Mouse (Mus musculus) heart, embryonic 13.5 days (tissue): ENCODE results near the gene Lgals3bp. TPM values are rescaled to one million over a fixed set of nuclear protein-coding genes. Genes with fewer than 3 reads are reported as not detected.

Experiments
- ATAC-seq: fragments of 200-750 bp; cut with Nextera tagmentation; 2 replicates; pipeline ENCODE4 v1.8.0; 2017; ENCODE audit warnings: moderate TSS enrichment; ENCODE audit not compliant: insufficient number of reproducible peaks, low FRiP score, low TSS enrichment; ENCODE audit errors: extremely low read depth
- H3K27ac ChIP-seq: fragments of 300-500 bp; sonication (generic); replicated peaks from 2 replicates; pipeline ENCODE4 v1.5.1; 2015; ENCODE audit warnings: moderate library complexity, mild to moderate bottlenecking, inconsistent platforms
- H3K27me3 ChIP-seq: fragments of 300-500 bp; sonication (generic); replicated peaks from 2 replicates; pipeline ENCODE4 v1.6.1; 2015; ENCODE audit warnings: mild to moderate bottlenecking, inconsistent platforms
- H3K36me3 ChIP-seq: fragments of 300-500 bp; sonication (generic); 2 replicates; pipeline ENCODE4 v1.6.1; 2015; ENCODE audit warnings: mild to moderate bottlenecking, inconsistent platforms
- H3K4me1 ChIP-seq: fragments of 300-500 bp; sonication (generic); 2 replicates; pipeline ENCODE4 v1.6.1; 2015; ENCODE audit warnings: inconsistent platforms
- H3K4me2 ChIP-seq: fragments of 300-500 bp; sonication (generic); 2 replicates; pipeline ENCODE4 v1.6.1; 2015; ENCODE audit warnings: inconsistent platforms, mild to moderate bottlenecking, moderate library complexity
- H3K4me3 ChIP-seq: fragments of 300-500 bp; sonication (generic); 2 replicates; pipeline ENCODE4 v1.5.1; 2015; ENCODE audit warnings: moderate library complexity, mild to moderate bottlenecking, inconsistent platforms
- H3K9ac ChIP-seq: fragments of 300-500 bp; sonication (generic); 2 replicates; pipeline ENCODE4 v1.6.1; 2015; ENCODE audit warnings: inconsistent platforms, mild to moderate bottlenecking, moderate library complexity
- H3K9me3 ChIP-seq: fragments of 300-500 bp; sonication (generic); 2 replicates; pipeline ENCODE4 v1.6.1; 2016; ENCODE audit warnings: inconsistent platforms
- WGBS: fragments of 180-500 bp; shearing (Covaris S2); methylation state at CpG from one replicate; pipeline ENCODE4 v1.1.7; 2015; ENCODE audit warnings: mixed read lengths; 5-methylcytosine and 5-hydroxymethylcytosine counted together
- polyA plus RNA-seq: library from polyadenylated mRNA; unstranded; fragments of >200 nt; fragmentation: Nextera tagmentation; extraction: Ambion mirVana; gene quantifications from 2 replicates; pipeline ENCODE4 v1.2.1, GENCODE M21; 2015

The Lgals3bp gene
- polyA plus RNA-seq, 1 experiment from 2014 or later = 7.3 TPM

- Histone ChIP-seq H3K4me3 (no peak overlapping the region), H3K4me1 (peaks cover 78% of the 10 kb centered on the region), H3K4me2 (no peak overlapping the region), H3K36me3 (no peaks in the 10 kb centered on the region), H3K9me3 (no peaks in the 10 kb centered on the region), H3K27me3 (peaks cover 20% of the 10 kb centered on the region), H3K27ac (peak overlapping the region; percentile 24; the same call in 1 of the 2 replicates), H3K9ac (0 out of 2 replicates have a peak overlapping the region, but pooled peaks have one; percentile 3)
- ATAC-seq = no peak
- 71% methylated on average over 16 of the region's 16 CpGs for WGBS
Observed at GRCm38 (mm10) chr11:118431100-118431948, 29.4 kb upstream of the Lgals3bp start.

GRCm38 (mm10) chr11:118430291-118430885, 28.5 kb upstream of the Lgals3bp start:
- Histone ChIP-seq H3K9ac (no peak overlapping the region), H3K36me3 (no peaks in the 10 kb centered on the region), H3K4me1 (peaks cover 79% of the 10 kb centered on the region), H3K27ac (peak overlapping the region; percentile 24; the same call in 1 of the 2 replicates), H3K4me3 (no peak overlapping the region), H3K9me3 (no peaks in the 10 kb centered on the region), H3K4me2 (peak overlapping the region; percentile 67), H3K27me3 (peaks cover 20% of the 10 kb centered on the region)
- ATAC-seq = no peak
- 47% methylated on average over 4 of the region's 4 CpGs for WGBS

- H3K27ac ChIP-seq = peak overlapping the region; percentile 76
- H3K9me3 ChIP-seq = no peaks in the 10 kb centered on the region
- no peaks in the 10 kb centered on the region for H3K36me3 ChIP-seq
- peak overlapping the region; percentile 44 for H3K4me3 ChIP-seq
- ATAC-seq = no peak
- WGBS = 51% methylated on average over 8 of the region's 8 CpGs
- H3K4me2 ChIP-seq = peak overlapping the region; percentile 67
- peaks cover 84% of the 10 kb centered on the region for H3K4me1 ChIP-seq
- H3K9ac ChIP-seq = peak overlapping the region; percentile 64
- peaks cover 20% of the 10 kb centered on the region for H3K27me3 ChIP-seq
Observed at GRCm38 (mm10) chr11:118428944-118429709, 27.2 kb upstream of the Lgals3bp start.

GRCm38 (mm10) chr11:118428460-118428868, 26.6 kb upstream of the Lgals3bp start:
- peak overlapping the region; percentile 76 for H3K27ac ChIP-seq
- no peaks in the 10 kb centered on the region for H3K9me3 ChIP-seq
- 12% methylated on average over 11 of the region's 11 CpGs for WGBS
- peak overlapping the region; percentile 64 for H3K9ac ChIP-seq
- H3K36me3 ChIP-seq = no peaks in the 10 kb centered on the region
- peaks cover 20% of the 10 kb centered on the region for H3K27me3 ChIP-seq
- peak overlapping the region; percentile 44 for H3K4me3 ChIP-seq
- peaks cover 84% of the 10 kb centered on the region for H3K4me1 ChIP-seq
- H3K4me2 ChIP-seq = peak overlapping the region; percentile 67
- no peak for ATAC-seq

- Histone ChIP-seq H3K4me1 (peaks cover 85% of the 10 kb centered on the region), H3K27me3 (peaks cover 20% of the 10 kb centered on the region), H3K4me2 (peak within 1 kb of the TSS; percentile 67), H3K9ac (peak within 1 kb of the TSS; percentile 64), H3K9me3 (no peaks in the 10 kb centered on the region), H3K4me3 (peak within 1 kb of the TSS; percentile 44), H3K36me3 (no peaks in the 10 kb centered on the region), H3K27ac (peak within 1 kb of the TSS; percentile 76)
- ATAC-seq = no peak
- WGBS = 2% methylated on average over 8 of the region's 8 CpGs
Observed at GRCm38 (mm10) chr11:118427986-118428385, 26.1 kb upstream of the Lgals3bp start, which contains the start of gene C1qtnf1. C1qtnf1 (plus strand) TSS chr11:118428203.

GRCm38 (mm10) chr11:118427266-118427779, 25.4 kb upstream of the Lgals3bp start:
- WGBS = 37% methylated on average over 3 of the region's 3 CpGs
- peaks cover 83% of the 10 kb centered on the region for H3K4me1 ChIP-seq
- H3K9me3 ChIP-seq = no peaks in the 10 kb centered on the region
- no peaks in the 10 kb centered on the region for H3K36me3 ChIP-seq
- H3K4me2 ChIP-seq = peak overlapping the region; percentile 67
- peaks cover 27% of the 10 kb centered on the region for H3K27me3 ChIP-seq
- peak overlapping the region; percentile 76; the same call in 1 of the 2 replicates for H3K27ac ChIP-seq
- peak overlapping the region; percentile 44; the same call in 1 of the 2 replicates for H3K4me3 ChIP-seq
- H3K9ac ChIP-seq = peak overlapping the region; percentile 64; the same call in 1 of the 2 replicates
- ATAC-seq = no peak

- no peak for ATAC-seq
- Histone ChIP-seq H3K9ac (no peak overlapping the region), H3K4me2 (no peak overlapping the region), H3K9me3 (no peaks in the 10 kb centered on the region), H3K4me3 (no peak overlapping the region), H3K36me3 (no peaks in the 10 kb centered on the region), H3K4me1 (peaks cover 79% of the 10 kb centered on the region), H3K27ac (no peak overlapping the region), H3K27me3 (peaks cover 27% of the 10 kb centered on the region)
- 55% methylated on average over 5 of the region's 5 CpGs for WGBS
Observed at GRCm38 (mm10) chr11:118426765-118427164, 24.9 kb upstream of the Lgals3bp start.

GRCm38 (mm10) chr11:118424621-118425335, 22.9 kb upstream of the Lgals3bp start:
- 43% methylated on average over 13 of the region's 13 CpGs for WGBS
- no peaks in the 10 kb centered on the region for H3K9me3 ChIP-seq
- ATAC-seq = no peak
- no peak overlapping the region for H3K4me2 ChIP-seq
- no peak overlapping the region for H3K9ac ChIP-seq
- peaks cover 61% of the 10 kb centered on the region for H3K4me1 ChIP-seq
- no peak overlapping the region for H3K27ac ChIP-seq
- no peaks in the 10 kb centered on the region for H3K36me3 ChIP-seq
- peaks cover 27% of the 10 kb centered on the region for H3K27me3 ChIP-seq
- no peak overlapping the region for H3K4me3 ChIP-seq

- H3K9ac ChIP-seq = peak overlapping the region; percentile 72
- H3K4me1 ChIP-seq = peaks cover 53% of the 10 kb centered on the region
- no peaks in the 10 kb centered on the region for H3K36me3 ChIP-seq
- WGBS = 3% methylated on average over 18 of the region's 18 CpGs
- H3K9me3 ChIP-seq = no peaks in the 10 kb centered on the region
- peak overlapping the region; percentile 69 for H3K27ac ChIP-seq
- peak overlapping the region; percentile 41 for H3K4me3 ChIP-seq
- H3K4me2 ChIP-seq = peak overlapping the region; percentile 74
- peaks cover 16% of the 10 kb centered on the region for H3K27me3 ChIP-seq
- ATAC-seq = no peak; the same call in 1 of the 2 replicates
Observed at GRCm38 (mm10) chr11:118423266-118423971, 21.5 kb upstream of the Lgals3bp start.

GRCm38 (mm10) chr11:118420261-118420660, 18.4 kb upstream of the Lgals3bp start:
- ATAC-seq = no peak

More at GRCm38 (mm10) chr11:118420261-118420660, 18.4 kb upstream of the Lgals3bp start:
- Histone ChIP-seq H3K4me1 (peaks cover 49% of the 10 kb centered on the region), H3K9ac (no peak overlapping the region), H3K27me3 (peaks cover 7% of the 10 kb centered on the region; the same call in 1 of the 2 replicates), H3K4me2 (no peak overlapping the region), H3K36me3 (peaks cover 17% of the 10 kb centered on the region), H3K9me3 (no peaks in the 10 kb centered on the region), H3K27ac (no peak overlapping the region), H3K4me3 (no peak overlapping the region)
- WGBS = 72% methylated on average over 7 of the region's 7 CpGs
